Mouse (Mus musculus): Measurements from ENCODE around the gene Grasp.

DNA sequence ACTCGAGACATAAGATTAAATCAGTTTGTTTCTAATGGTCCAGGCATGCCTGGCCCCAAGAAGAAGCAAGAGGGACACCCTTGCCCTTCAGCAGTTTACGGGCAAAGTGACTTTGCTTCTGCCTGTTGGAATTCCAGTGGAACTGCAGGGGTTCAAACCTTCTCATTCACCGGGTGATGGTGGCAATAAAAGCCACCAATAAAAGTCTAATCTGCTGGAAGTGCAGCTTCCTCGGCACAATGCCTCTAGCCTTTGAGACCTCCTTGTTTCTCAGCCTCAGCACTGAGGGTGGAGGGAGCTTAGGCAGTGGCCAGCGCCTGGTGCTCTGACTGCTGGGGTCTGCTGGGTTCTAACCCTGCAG lies 42.9 kb upstream of the Grasp start:
- no peak for TF ChIP-seq RAD21 (IDR thresholded peaks at IDR 0.05; ENCODE audit: low read depth, low read length)
- TF ChIP-seq MAX (IDR thresholded peaks at IDR 0.05; ENCODE audit: low read length), result no peak
- no peak for TF ChIP-seq GABPA (IDR thresholded peaks at IDR 0.05; ENCODE audit: low read depth, low read length)
- TF ChIP-seq ZNF384 (IDR thresholded peaks at IDR 0.05; ENCODE audit: low read depth, low read length), result no peak
- TF ChIP-seq CTCF (IDR thresholded peaks at IDR 0.05 in 2 of 3, conservative IDR thresholded peaks at IDR 0.05 in 1 of 3; ENCODE audit: control insufficient read depth in 1 of 3, insufficient read depth in 1 of 3, low read depth in 2 of 3, low read length in 3 of 3, poor library complexity in 1 of 3, severe bottlenecking in 1 of 3), result no peak
- TF ChIP-seq EP300 (IDR thresholded peaks at IDR 0.05; ENCODE audit: low read depth in 1 of 2, low read length in 2 of 2), result no peak
- TF ChIP-seq BHLHE40 (IDR thresholded peaks at IDR 0.05; ENCODE audit: borderline replicate concordance, low read depth, low read length), result no peak
- no peak for TF ChIP-seq MXI1 (IDR thresholded peaks at IDR 0.05; ENCODE audit: low read depth, low read length)
- no peak for TF ChIP-seq POLR2A (IDR thresholded peaks at IDR 0.05; ENCODE audit: control insufficient read depth in 1 of 2, insufficient read depth in 1 of 2, low read depth in 1 of 2, low read length in 2 of 2, poor library complexity in 1 of 2)
- no peak for TF ChIP-seq MAFK (IDR thresholded peaks at IDR 0.05; ENCODE audit: borderline replicate concordance, low read depth, low read length)
- no peak for TF ChIP-seq E2F4 (IDR thresholded peaks at IDR 0.05; ENCODE audit: borderline replicate concordance, low read depth, low read length)
- no peak for TF ChIP-seq CHD2 (IDR thresholded peaks at IDR 0.05; ENCODE audit: low read length)
- TF ChIP-seq MAZ (IDR thresholded peaks at IDR 0.05; ENCODE audit: low read depth, low read length), result no peak
